9 mouse cellular contexts compared by ENCODE assay signal in the genomic region with DNA sequence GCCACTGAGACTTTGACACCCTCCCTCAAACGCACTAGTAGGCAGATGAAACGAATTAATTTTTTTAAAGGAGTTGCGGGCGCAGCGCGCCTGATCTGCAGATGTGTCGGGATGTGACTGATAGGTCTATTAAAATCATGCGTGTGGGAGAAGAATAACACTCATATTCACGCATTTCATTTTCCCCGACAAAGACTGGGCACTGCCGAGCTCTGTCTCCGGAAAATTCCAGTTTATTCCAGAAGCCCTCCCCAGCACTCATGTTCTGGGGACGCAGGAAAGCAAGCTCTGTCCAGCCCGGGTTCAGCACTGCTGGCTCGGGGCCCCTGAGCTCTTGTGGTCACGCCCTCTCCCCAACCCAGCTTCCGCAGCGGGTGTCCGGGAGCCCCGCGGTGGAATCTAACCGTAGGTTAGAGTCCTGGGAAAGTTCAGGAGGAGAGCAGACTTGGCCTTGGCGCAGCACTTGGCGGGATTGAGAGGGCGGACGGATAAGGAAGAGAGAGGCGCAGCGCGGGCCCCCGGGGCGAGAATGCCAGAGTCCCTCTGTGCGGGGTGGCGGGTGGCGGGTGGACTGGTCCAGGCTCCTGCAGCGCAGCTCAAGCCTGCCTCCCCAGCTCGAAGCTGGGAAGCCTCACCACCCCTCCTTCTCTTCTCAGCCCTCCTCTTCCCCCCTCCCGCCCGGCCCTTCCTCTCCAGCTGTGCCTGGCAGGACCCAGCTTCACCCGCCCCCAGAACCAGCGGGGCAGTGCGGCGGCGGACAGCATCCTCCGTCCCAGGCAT. TPM values are rescaled to one million over a fixed set of nuclear protein-coding genes. Genes with fewer than 3 reads are reported as not detected.
DNase-seq lines count a peak whose midpoint lies in the region; ATAC-seq and TF ChIP-seq lines count a peak whose summit lies in the region.
"Had no signal": no experiment of that assay in that cellular context is flagged by ENCODE, and none has a peak within 500 bp of the region (broad histone marks: within the 10 kb centered on the region; RNA-seq: fewer than 3 reads in every experiment).

No protein-coding gene starts in this region.

- peak; percentile 72 for ATAC-seq in forebrain, embryonic 15.5 days (replicated peaks)
- ATAC-seq in megakaryocyte, adult 5-6 weeks (ENCODE audit: poor library complexity, severe bottlenecking), result no peak
- ATAC-seq in inflammation-experienced regulatory T-cells, adult 6 months, result no peak

- in situ Hi-C loops in ES-E14 (cut with MboI; ENCODE audit: low sequenced_read_pairs in 2 of 2, unreplicated experiment in 2 of 2), result loop anchor here in 1 of 2 experiments (10.0 kb wide), 1 partner anchor 154 kb away; no protein-coding TSS in a partner anchor

- no peaks in the 10 kb centered on the region for H3K9me3 ChIP-seq in heart, embryonic 10.5 days
- no peaks in the 10 kb centered on the region for H3K9me3 ChIP-seq in ES-E14 (ENCODE audit: control insufficient read depth, insufficient read depth, low read depth, low read length)
- no peaks in the 10 kb centered on the region for H3K9me3 ChIP-seq in forebrain, embryonic 15.5 days

- no peak for DNase-seq in heart, embryonic 10.5 days (ENCODE audit: low spot score)
- no peak for DNase-seq in heart, postnatal 25 days (ENCODE audit: low spot score)
- DNase-seq in ES-E14 (ENCODE audit: low read depth, low spot score), result no peak
- peak; percentile 52 to 71 for DNase-seq in layer of hippocampus, postnatal 10 days (ENCODE audit: low spot score in 2 of 2)
- DNase-seq in thymus, postnatal 4 days, result no peak

- H3K4me2 ChIP-seq in forebrain, embryonic 15.5 days (replicated peaks), result peak overlapping the region; percentile 70

- no peaks in the 10 kb centered on the region for H3K36me3 ChIP-seq in heart, embryonic 10.5 days
- H3K36me3 ChIP-seq in ES-E14 (ENCODE audit: control insufficient read depth, insufficient read depth, low read length, poor library complexity, severe bottlenecking), result no peaks in the 10 kb centered on the region
- no peaks in the 10 kb centered on the region for H3K36me3 ChIP-seq in forebrain, embryonic 15.5 days

- no peak overlapping the region for H3K27ac ChIP-seq in heart, embryonic 10.5 days
- H3K27ac ChIP-seq in ES-E14 (ENCODE audit: insufficient read depth, low read depth, low read length, poor library complexity, severe bottlenecking), result no peak overlapping the region
- H3K27ac ChIP-seq in forebrain, embryonic 15.5 days (replicated peaks), result peak overlapping the region; percentile 92

- under 1% methylated on average over 43 of the region's 44 CpGs for WGBS in heart, embryonic 10.5 days
- WGBS in forebrain, embryonic 15.5 days, result 0% methylated on average over 44 of the region's 44 CpGs

- intact Hi-C loops in heart, postnatal 25 days (cut with DNase I), result no loop called here

- H3K4me1 ChIP-seq in heart, embryonic 10.5 days, result peaks cover 27% of the 10 kb centered on the region
- peaks cover 0 to 5% of the 10 kb centered on the region in 2 experiments; a peak in 1 of 4 replicates for H3K4me1 ChIP-seq in ES-E14 (ENCODE audit: control insufficient read depth in 2 of 2, insufficient read depth in 2 of 2, low read length in 2 of 2, poor library complexity in 1 of 2)
- peaks cover 64% of the 10 kb centered on the region for H3K4me1 ChIP-seq in forebrain, embryonic 15.5 days

- no peak overlapping the region for H3K9ac ChIP-seq in ES-E14 (ENCODE audit: insufficient read depth, low read depth, low read length, poor library complexity, severe bottlenecking)
- peak overlapping the region; percentile 53 for H3K9ac ChIP-seq in forebrain, embryonic 15.5 days (replicated peaks)

- peak overlapping the region; percentile 19 for H3K4me3 ChIP-seq in heart, embryonic 10.5 days
- peak overlapping the region; percentile 13 to 49; a peak in 3 of 4 replicates for H3K4me3 ChIP-seq in ES-E14 (ENCODE audit: insufficient read depth in 1 of 2, low read depth in 1 of 2, low read length in 2 of 2, poor library complexity in 1 of 2, severe bottlenecking in 1 of 2)
- peak overlapping the region; percentile 38 for H3K4me3 ChIP-seq in forebrain, embryonic 15.5 days

- H3K27me3 ChIP-seq in heart, embryonic 10.5 days (ENCODE audit: insufficient read depth, poor library complexity, severe bottlenecking), result peaks cover 100% of the 10 kb centered on the region
- no peaks in the 10 kb centered on the region for H3K27me3 ChIP-seq in forebrain, embryonic 15.5 days

TF ChIP-seq in ES-E14, 5 proteins besides CTCF, POLR2A, EP300 and RAD21:
- no peak for TF ChIP-seq ZC3H11A (IDR thresholded peaks at IDR 0.05; ENCODE audit: borderline replicate concordance, low read depth, low read length)

RNA-seq across cellular contexts. Expression of gene Sox1, which starts 5.7 kb away (rescaled TPM):
- polyA plus RNA-seq in heart, embryonic 10.5 days (2016; fragmentation: Nextera tagmentation; extraction: Ambion mirVana), result not detected in 2 replicates
- not detected for total RNA-seq in heart, postnatal 25 days (2021)
- total RNA-seq in ES-E14 (2012; rRNA removed), result 0.63 and 1.0 TPM in 2 replicates
- 6.8 and 7.0 TPM in 2 replicates for polyA plus RNA-seq in forebrain, embryonic 15.5 days (2015; fragmentation: Nextera tagmentation; extraction: Ambion mirVana)
- 10 to 100 TPM; 11.6 to 12.1 TPM for total RNA-seq in layer of hippocampus, postnatal 10 days (2021)
- not detected in 2 replicates for total RNA-seq in megakaryocyte, adult 5-6 weeks (2015)
- total RNA-seq in megakaryocyte, adult 5-6 weeks (2017), result not detected in 2 replicates
- polyA plus RNA-seq in inflammation-experienced regulatory T-cells, adult 6 months (2017; shearing (Covaris generic)), result not detected
- total RNA-seq: CH12.LX had no signal

Comparison
In these comparisons a context has a peak if more than half of its experiments do, and no peak if none do; other contexts are left out.
1. DNase-seq: peak in layer of hippocampus, postnatal 10 days (2 of 2); none in heart, embryonic 10.5 days (single experiment), heart, postnatal 25 days (single experiment), ES-E14 (single experiment) and thymus, postnatal 4 days (single experiment).
2. Peak in every context shown above with its lines, with median percentiles within 50 percentile points of each other: H3K4me3 ChIP-seq.